Mouse (Mus musculus) left cerebral cortex, postnatal 25 days (tissue): ENCODE measurements around the gene Txndc16. TPM values are rescaled to one million over a fixed set of nuclear protein-coding genes. Genes with fewer than 3 reads are reported as not detected.
A peak's percentile ranks its signal among the peaks of the same experiment; 100 is the strongest.

Experiments used
- DNase-seq, 2 experiments: peaks; one replicate each; pipeline ENCODE4 v3.0.0; 2022; ENCODE audit warnings: low spot score in 2 of 2, mixed read lengths in 1 of 2
- intact Hi-C: fragments of 180-260 bp; cut with DNase I; formaldehyde crosslinking; loops from one replicate; pipeline ENCODE4 v1.15.1; 2025
- total RNA-seq, 2 experiments: library from RNA; stranded (reverse); gene quantifications; 2 replicates each; pipeline ENCODE4 v1.2.3; 2021

The Txndc16 gene
- 10 to 100 TPM; 67.2 to 69.8 TPM for total RNA-seq

- intact Hi-C loops, result no loop called here
- DNase-seq, result peak; percentile 81 to 84
These were observed at the start of gene Txndc16 for GRCm38 (mm10) chr14:45220090-45220956. Gene Txndc16 (minus strand): TSS chr14:45220328.

DNA sequence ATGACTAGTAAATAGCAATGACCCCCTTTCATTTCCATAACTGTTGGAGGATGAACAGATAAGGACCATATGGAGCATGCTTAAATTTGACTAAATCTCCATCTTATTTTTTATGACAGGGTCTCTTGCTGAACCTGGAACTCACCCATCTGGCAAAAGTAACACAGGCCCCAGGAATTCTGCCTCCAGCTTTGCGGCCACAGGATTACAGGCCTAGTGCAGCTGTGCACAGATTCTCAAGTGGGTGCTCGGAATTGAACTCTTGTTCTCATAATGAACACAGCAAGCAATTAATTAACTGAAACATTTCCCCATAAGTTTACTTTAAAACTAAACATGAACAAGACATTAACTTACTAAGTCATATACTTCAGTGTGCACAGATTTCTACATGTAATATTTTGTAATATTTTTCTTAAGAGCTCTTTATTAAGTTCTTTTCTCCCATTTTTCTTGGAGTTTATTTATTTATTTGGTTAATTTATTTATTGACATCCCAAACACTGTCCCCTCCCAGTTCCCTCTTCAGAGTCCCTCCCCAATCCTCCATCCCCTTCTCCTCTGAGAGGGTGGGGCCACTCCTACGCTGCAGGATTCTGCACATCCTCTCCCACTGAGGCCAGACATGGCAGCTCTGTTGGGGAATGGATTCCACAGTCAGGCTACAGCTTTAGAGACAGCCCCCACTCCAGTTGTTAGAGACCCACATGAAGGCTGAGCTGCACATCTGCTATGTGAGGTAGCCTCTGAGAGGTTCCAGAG, 43.9 kb upstream of the Txndc16 start:
- intact Hi-C loops, result no loop called here
- no peak for DNase-seq

- intact Hi-C loops, result no loop called here
- DNase-seq, result no peak
These were observed 31.5 kb upstream of the Txndc16 start for GRCm38 (mm10) chr14:45251548-45252076.

DNA sequence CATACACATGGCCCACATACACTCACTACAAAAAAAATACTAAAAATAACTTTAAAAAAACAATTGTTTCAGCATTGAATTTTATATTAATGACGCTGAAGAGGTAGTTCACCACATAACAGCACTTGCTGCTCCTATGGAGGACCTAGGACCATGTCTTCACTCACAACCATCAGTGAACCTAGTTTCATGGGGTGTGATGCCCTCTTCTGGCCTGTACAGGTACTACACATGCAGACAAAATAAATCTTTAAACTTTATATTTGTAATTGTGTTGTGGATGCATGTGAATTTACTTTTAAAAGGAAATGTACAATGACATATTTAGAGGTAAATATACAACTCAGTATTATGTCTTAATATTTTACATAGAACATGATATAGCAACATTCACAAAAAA, 21.5 kb upstream of the Txndc16 start:
- intact Hi-C loops, result no loop called here
- no peak for DNase-seq

DNA sequence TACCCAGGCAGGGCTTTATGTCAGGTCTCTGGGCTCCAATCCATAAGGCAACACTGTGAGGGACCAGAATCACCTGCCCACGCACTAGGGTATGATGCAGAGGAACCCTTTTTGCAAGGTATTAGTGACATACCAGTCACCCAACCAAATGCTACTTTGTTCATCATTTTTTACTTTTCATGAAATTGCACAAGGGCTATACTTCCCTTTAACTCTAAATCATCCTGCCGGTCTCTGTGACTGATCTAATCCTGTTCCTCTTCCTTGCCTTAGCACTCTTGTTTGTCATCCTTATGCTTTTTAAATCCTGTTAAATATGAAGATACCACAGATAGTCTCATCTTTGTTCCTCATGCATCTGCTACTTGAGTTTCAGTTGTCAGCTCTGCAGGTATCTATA, 18.9 kb upstream of the Txndc16 start:
- no peak for DNase-seq
- intact Hi-C loops, result no loop called here

DNA sequence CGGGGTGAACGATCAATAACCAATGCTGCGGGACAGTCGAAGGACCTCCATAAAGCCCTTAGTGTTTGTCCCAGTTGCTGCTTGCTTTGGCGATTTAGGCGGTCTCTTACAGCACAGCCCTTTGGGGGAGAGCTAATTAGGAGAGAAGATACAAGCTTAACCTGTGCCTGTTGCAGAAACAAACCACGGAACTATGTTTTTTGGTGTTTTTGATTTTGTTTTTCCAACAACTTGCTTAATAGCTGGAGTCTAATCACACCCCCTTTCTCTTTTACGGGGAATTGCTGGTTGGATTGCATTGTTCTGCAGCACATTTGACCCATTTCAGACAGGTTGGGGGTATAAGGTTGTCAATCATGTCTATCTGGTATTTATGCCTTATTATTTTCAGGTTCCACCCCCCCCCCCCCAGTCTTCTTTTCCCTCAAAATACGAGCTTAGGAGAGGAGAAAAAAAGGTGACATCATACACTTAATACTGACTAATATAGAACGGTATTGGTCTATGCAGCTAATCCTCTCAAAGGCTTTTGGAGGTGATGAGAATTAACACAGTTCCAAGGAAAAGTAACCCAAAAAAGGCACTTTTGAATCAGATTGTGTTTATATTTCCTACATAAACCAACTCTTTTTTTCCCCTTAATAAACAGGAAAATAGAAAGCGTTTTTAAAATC, 966 bp upstream of the Txndc16 start:
- DNase-seq, result no peak
- intact Hi-C loops, result no loop called here

GRCm38 (mm10) chr14:45219281-45220089, 643 bp downstream of the Txndc16 start, which contains the start of gene Gpr137c:
Gene Gpr137c (plus strand): TSS chr14:45219717.
- intact Hi-C loops, result loop anchor here (5.0 kb wide), 1 partner anchor 98 kb away; the partner anchor contains the start of gene Ero1l
- peak; percentile 98 to 100 for DNase-seq

DNA sequence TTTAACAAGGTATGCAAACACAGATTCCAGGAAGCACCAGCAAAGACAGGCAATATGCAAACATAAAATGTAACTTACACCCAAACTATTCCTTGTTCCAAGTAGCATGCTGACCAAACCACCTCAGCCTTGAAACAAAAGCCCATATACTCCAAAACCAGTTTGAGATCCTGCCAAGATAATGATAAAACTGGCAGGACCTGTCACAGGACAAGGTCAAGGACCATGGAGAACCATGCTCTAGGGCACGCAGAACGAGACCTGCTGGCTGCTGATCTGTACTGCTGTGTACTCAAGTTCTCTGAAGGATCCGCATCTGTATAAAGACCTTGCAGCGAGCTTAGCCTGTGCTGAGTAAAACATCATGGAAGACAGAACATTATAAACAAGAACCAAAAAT, 2.4 kb downstream of the Txndc16 start:
- intact Hi-C loops, result loop anchor here (5.0 kb wide), 1 partner anchor 100 kb away; the partner anchor contains the start of gene Ero1l
- DNase-seq, result no peak

DNA sequence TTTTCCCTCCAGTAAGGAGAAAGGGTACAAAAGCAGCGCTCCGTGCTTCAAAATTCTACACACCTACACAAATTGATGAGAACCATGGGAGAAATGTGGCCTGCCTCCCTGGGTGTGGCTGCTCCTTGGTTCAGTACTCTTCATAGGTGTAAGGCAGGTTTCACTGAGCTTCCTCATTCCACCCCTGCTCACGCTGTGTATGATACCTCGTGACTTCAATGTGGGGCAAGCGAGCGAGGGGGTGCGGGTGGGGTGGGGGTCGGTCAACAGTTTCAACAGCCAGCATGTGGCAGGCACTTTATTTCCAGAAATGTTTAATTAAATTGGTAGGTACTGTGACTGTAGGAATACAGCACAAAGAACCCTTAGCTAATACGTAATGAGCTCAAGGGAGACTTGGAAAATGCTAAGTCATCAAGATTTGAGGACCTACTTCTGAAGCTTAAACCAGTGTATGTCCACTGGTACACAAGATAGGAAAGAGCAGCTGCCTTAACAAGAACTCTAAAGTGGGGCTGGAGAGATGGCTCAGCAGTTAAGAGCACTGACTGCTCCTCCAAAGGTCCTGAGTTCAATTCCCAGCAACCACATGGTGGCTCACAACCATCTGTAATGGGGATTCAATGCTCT, 3.3 kb downstream of the Txndc16 start:
- no peak for DNase-seq
- intact Hi-C loops, result loop anchor here (5.0 kb wide), 1 partner anchor 100 kb away; the partner anchor contains the start of gene Ero1l

DNA sequence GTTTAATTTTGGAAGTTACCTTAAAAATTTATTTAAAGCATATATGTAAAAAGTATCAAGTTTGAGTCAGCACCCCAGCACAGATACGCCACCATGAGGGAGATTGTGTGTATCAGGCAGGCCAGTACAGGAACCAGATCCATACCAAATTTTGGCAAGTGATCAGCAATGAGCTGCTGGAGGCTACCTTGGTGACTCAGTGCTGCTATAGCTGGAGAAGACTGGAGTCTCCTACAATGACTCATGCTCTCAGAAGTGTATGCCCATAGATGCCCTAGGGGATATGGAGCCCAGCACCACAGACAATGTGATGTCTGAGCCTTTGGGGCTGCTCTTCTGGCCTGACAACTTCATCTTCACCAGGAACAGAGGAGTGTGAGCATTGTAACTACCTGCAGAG, 8.7 kb downstream of the Txndc16 start:
- DNase-seq, result peak in 1 of 2 experiments; percentile 42
- intact Hi-C loops, result no loop called here

DNA sequence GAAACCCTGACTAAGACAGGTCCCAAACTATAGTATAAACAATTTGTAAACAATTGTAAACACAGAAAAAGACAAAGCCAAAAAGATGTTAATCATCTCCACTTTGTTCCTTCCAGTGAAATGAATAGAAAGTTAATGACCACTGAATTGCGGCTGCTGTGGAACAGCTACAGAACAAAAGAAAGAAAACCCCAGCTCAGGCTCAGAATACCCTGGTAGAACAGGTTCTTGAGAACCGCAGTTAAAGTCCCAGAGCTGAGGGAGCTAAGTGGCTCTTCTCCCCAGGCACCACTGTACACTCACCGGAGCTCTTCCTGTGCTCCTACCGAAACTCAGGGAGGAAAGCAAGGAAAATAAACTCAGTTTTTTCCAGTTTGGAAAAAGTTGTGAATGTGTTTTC, 9.4 kb downstream of the Txndc16 start:
- intact Hi-C loops, result no loop called here
- no peak for DNase-seq

DNA sequence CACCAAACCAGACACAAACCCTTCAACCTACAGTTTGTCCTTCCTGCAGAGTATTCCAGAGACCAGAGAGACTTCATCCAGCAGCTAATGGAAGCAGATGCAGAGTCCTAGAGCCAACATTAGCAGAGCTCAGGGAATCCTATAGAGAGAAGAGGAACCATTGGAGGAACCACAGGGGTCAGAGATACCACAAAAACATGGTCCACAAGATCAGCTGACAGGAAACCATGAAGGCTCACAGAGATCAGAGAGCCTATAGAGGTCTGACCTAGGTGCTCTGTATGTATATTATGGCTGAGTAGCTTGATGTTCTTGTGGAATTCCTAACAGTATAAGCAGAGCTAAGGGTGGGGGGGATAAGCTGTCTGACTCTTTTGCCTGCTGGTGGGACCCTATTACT, 19.5 kb downstream of the Txndc16 start:
- DNase-seq, result no peak
- intact Hi-C loops, result no loop called here

- DNase-seq, result no peak
These were observed 29.1 kb downstream of the Txndc16 start for GRCm38 (mm10) chr14:45190999-45191398.

GRCm38 (mm10) chr14:45181611-45182010, 38.5 kb downstream of the Txndc16 start:
- intact Hi-C loops, result no loop called here
- DNase-seq, result no peak

More at GRCm38 (mm10) chr14:45190999-45191398, 29.1 kb downstream of the Txndc16 start:
- intact Hi-C loops, result no loop called here

DNA sequence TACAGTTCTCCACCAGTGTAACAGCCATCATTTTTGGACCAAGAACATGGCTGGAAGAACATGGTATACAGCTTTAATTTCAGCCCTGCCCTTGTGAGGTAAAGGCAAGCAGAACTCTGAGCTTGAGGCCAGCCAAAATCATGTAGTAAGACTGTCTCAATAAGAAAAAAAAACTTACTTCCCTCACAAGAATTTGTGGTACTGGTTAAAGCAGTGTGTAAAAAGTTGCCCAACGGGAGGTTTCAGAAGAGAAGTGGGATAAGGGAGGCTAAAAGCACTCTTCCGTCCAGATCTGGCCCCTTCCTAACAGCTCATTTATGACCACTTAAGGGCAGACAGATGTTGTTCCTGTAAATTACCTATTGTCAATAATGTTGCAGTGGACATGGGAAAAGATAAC, 40.5 kb downstream of the Txndc16 start:
- DNase-seq, result no peak
- intact Hi-C loops, result no loop called here

- intact Hi-C loops, result no loop called here
- DNase-seq, result no peak
These were observed 40.9 kb downstream of the Txndc16 start for GRCm38 (mm10) chr14:45179186-45179585.

DNA sequence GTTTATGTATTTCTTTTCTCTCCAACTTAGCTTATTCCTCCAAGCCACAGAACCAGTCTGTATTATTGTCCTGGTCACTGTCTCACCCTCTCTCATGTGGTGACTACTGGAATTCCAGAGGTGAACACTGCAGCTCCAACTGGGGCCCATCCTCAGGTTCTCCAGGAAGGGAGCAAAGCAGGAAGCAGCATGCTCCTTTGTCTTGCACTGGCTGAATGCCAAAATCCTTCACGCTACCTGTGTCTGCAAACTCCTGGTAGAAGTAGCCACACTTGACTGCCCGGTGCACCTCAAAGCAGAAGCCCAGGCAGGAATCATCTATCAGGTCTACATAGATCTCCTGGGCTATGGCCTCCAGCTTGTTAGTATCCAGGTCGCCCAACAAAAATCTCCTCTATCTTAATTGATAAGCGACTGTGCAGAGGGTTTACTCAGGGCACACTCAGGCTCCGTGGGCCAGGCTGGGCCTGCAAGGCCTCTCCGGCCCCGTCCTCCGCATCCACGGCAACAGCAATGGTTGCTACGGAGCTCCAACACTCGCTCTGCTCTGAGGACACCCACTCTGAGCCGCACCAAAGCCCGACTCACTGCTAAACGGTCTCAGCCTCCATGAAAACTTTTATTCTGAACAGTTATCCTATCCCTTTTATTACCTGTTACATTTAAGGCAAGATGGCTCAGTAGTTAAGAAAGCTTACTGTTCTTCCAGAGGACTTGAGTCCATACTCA, 45.0 kb downstream of the Txndc16 start:
- DNase-seq, result no peak
- intact Hi-C loops, result no loop called here

DNA sequence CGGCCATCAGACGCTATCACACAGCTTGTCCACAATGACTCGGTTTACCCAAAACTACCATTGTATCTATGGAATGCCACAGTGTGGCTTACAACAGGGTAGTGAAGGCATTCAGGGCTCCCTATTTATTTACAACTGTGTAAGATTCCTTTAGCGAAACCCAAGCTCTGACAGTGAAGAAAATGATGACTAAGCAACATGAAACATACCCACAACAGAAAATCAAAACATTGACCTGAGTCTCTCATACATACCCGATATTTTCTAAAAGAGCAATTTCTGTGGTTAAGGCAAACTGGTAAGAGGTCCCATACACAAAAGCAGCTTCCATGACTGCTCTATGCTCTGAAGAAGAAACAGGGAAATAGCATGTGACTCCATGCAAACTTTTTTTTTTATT, 47.9 kb downstream of the Txndc16 start:
- no peak for DNase-seq
- intact Hi-C loops, result no loop called here
